Mouse (Mus musculus): Measurements from ENCODE around the gene Slc47a1. TPM values are rescaled to one million over a fixed set of nuclear protein-coding genes. Genes with fewer than 3 reads are reported as not detected.
"Not testable (repeated sequence)": the region's sequence is repeated elsewhere in the genome, so short reads cannot be mapped to it uniquely, and the experiment has no call there.

The Slc47a1 gene
- polyA plus RNA-seq, 1 experiment from 2014 or later, result 24.8 TPM

DNA sequence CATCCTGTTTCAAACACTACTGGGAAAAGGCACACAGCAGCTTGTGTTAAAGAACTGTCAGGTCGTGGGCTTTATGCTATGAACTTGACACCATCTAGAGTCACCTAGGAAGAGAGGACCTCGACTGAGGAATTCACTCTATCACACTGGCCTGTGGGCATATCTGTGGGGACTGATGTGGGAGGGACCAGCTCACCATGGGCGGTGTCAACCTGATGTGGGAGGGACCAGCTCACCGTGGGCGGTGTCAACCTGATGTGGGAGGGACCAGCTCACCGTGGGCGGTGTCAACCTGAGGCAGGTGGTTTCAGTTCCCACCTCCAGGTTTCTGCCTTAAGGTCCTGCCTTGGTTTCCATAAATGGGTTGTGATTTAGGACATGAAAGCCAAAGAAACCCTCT, 70.3 kb downstream of the Slc47a1 start:
- H3K27ac ChIP-seq, result no peak overlapping the region
- H3K4me3 ChIP-seq (replicated peaks), result no peak overlapping the region
- H3K27me3 ChIP-seq, result no peaks in the 10 kb centered on the region
- H3K9ac ChIP-seq, result no peak overlapping the region
- ATAC-seq (replicated peaks; ENCODE audit: low FRiP score), result no peak
- H3K4me1 ChIP-seq, result no peaks in the 10 kb centered on the region
- no peak overlapping the region for H3K4me2 ChIP-seq
- H3K36me3 ChIP-seq, result no peaks in the 10 kb centered on the region
- H3K9me3 ChIP-seq (replicated peaks), result no peaks in the 10 kb centered on the region
- 38% methylated on average over 7 of the region's 7 CpGs for WGBS

DNA sequence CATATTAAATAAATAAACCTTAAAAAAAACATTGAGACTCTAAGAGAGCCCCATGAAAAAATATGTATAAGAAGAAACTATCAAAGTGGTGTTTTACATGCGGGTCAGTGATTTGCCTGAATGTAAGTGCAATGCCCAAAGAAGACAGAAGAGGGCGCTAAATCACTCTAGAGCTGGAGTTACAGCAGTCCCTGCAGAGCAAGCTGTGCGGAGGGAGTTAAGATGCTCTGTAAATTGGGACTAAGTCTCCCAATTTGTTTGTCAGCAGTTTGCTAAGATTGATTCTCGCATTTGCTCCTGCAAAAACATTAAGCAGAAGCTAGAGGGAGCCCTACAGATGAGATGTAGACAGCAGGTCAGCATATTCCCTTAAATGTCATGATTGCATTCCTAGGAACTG, 72.8 kb downstream of the Slc47a1 start:
- Histone ChIP-seq H3K4me3 (replicated peaks) (no peak overlapping the region), H3K4me1 (peaks cover 7% of the 10 kb centered on the region; the same call in 1 of the 2 replicates), H3K4me2 (no peak overlapping the region), H3K9me3 (replicated peaks) (no peaks in the 10 kb centered on the region), H3K27me3 (no peaks in the 10 kb centered on the region), H3K36me3 (no peaks in the 10 kb centered on the region), H3K9ac (no peak overlapping the region), H3K27ac (no peak overlapping the region)
- WGBS, result 83% methylated on average over 4 of the region's 4 CpGs
- no peak for ATAC-seq (replicated peaks; ENCODE audit: low FRiP score)

DNA sequence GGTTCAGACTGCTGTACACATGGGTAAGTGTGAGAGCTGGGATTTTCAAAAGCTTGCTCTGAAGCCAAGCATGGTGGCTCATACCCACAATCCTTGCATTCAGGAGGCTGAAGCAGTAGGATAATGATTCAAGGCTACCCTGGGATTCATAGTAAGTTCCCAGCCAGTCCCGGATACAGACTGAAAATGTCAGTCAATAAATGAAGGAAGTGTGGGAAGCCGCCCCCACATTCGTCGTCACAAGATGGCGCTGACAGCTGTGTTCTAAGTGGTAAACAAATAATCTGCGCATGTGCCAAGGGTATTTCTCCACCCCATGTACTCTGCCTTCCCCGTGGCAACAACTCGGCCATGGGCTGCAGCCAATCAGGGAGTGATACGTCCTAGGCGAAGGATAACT, 73.6 kb downstream of the Slc47a1 start:
- H3K27ac ChIP-seq; H3K27me3 ChIP-seq; H3K9ac ChIP-seq; H3K36me3 ChIP-seq; ATAC-seq (replicated peaks; ENCODE audit: low FRiP score); H3K4me3 ChIP-seq (replicated peaks); H3K4me2 ChIP-seq; H3K9me3 ChIP-seq (replicated peaks): not testable (repeated sequence)
- WGBS, result 90% methylated on average over 6 of the region's 10 CpGs
- H3K4me1 ChIP-seq, result peaks cover 13% of the 10 kb centered on the region; the same call in 1 of the 2 replicates

DNA sequence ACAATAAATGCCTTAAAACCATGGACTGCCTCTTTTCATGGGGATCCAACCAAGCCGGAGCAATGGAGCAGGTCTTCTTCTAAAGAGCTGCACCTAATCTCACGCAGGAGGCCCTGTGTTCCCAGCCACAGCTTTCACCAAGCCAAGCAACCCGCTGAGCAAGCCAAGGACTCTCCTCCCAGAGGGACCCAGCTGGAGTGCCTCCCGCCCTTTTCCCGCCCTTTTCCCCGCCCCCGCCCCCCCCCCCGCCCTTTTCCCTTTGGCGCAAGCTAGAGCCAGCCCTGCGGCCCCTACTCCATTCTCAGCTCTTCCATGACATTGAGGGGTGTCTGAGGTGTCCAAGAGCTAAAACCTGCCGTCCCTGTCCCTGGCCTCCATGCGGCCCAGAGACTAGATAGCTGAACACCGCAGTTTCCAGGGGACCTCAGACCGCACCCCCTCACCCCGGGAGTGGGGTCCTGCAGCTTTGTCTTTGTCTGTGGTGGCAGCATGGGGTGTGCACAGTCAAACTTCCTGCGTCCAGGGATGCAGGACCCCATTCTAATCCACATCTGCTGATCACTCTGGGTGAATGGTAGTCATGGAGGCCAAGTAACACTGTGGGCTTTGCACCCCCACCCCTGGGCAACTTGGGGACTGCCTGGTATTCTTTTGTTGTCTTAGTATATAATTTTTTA, 77.3 kb downstream of the Slc47a1 start:
- H3K9ac ChIP-seq, result no peak overlapping the region
- H3K4me2 ChIP-seq, result peak overlapping the region; percentile 47
- peaks cover 13% of the 10 kb centered on the region; the same call in 1 of the 2 replicates for H3K4me1 ChIP-seq
- peak overlapping the region; percentile 13 for H3K4me3 ChIP-seq (replicated peaks)
- no peak for ATAC-seq (replicated peaks; ENCODE audit: low FRiP score)
- 21% methylated on average over 15 of the region's 16 CpGs for WGBS
- no peaks in the 10 kb centered on the region for H3K36me3 ChIP-seq
- H3K27me3 ChIP-seq, result no peaks in the 10 kb centered on the region
- no peaks in the 10 kb centered on the region for H3K9me3 ChIP-seq (replicated peaks)
- no peak overlapping the region for H3K27ac ChIP-seq

DNA sequence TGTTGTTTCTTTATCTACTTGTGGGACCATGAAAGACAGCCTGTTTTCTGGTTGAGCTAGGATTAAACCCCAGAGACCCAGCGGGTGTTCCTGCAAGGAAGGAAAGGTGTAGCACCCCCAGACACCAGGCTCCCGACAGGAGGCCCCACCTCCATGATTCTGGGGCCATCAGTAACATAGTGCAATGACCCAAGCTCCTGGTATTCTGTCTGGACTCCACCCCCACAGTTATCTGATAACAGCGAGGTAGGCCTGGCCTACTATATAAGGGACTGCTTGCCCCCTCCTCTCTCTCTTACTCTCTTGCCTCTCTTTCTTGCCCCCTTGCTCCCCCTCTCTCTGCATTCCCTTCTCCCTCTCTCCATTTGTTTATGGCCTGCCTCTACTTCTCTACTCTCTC, 77.9 kb downstream of the Slc47a1 start:
- peaks cover 13% of the 10 kb centered on the region; the same call in 1 of the 2 replicates for H3K4me1 ChIP-seq
- H3K9ac ChIP-seq, result no peak overlapping the region
- no peaks in the 10 kb centered on the region for H3K9me3 ChIP-seq (replicated peaks)
- no peak overlapping the region for H3K4me3 ChIP-seq (replicated peaks)
- H3K36me3 ChIP-seq, result no peaks in the 10 kb centered on the region
- no peaks in the 10 kb centered on the region for H3K27me3 ChIP-seq
- H3K27ac ChIP-seq, result no peak overlapping the region
- 53% methylated on average over 3 of the region's 3 CpGs for WGBS
- ATAC-seq (replicated peaks; ENCODE audit: low FRiP score), result no peak
- H3K4me2 ChIP-seq, result peak overlapping the region; percentile 47

DNA sequence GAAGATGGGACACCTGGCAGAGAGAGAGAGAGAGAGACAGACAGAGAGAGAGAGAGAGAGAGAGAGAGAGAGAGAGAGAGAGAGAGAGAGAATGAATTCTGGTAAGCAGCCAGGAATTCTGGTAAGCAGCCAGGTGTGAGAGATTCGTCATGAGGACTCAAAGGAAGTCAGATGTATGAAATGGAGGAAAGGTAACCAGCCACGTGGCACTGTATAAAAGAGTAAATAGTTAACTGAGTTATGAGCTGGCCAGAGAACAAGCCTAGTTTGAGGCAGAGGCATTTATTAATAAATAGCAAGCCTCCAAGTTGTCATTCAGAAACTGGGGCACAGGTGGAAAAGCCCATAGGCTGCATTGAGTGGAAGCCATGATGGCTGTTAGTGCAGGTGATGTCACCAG, 80.2 kb downstream of the Slc47a1 start:
- H3K4me3 ChIP-seq (replicated peaks), result no peak overlapping the region
- peaks cover 13% of the 10 kb centered on the region; the same call in 1 of the 2 replicates for H3K4me1 ChIP-seq
- no peaks in the 10 kb centered on the region for H3K36me3 ChIP-seq
- H3K27me3 ChIP-seq, result no peaks in the 10 kb centered on the region
- H3K4me2 ChIP-seq, result no peak overlapping the region
- no peak for ATAC-seq (replicated peaks; ENCODE audit: low FRiP score)
- WGBS, result 57% methylated on average over 2 of the region's 2 CpGs
- H3K27ac ChIP-seq, result no peak overlapping the region
- H3K9me3 ChIP-seq (replicated peaks), result no peaks in the 10 kb centered on the region
- H3K9ac ChIP-seq, result no peak overlapping the region

DNA sequence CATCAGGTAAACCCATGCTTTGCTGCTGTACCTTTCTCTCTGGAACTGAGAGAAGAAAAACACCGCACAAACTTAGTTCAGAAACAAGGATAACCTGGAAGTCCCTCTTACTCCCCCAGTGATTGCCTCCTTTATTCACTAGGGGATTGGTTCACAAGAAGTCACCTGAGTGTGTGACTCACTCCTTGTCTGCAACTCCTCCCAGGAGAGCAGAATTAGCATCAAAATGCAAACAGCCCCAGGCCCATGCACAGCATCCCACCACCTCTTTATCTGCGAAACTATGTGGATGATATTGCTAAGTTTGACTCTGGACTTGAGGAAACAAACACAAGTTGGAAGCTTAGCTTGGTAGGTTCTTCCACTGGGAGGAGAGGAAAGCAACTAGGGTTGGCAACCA, 80.8 kb downstream of the Slc47a1 start:
- Histone ChIP-seq H3K9ac (no peak overlapping the region), H3K36me3 (no peaks in the 10 kb centered on the region), H3K27ac (no peak overlapping the region), H3K27me3 (no peaks in the 10 kb centered on the region), H3K4me3 (replicated peaks) (no peak overlapping the region), H3K4me1 (peaks cover 13% of the 10 kb centered on the region; the same call in 1 of the 2 replicates), H3K9me3 (replicated peaks) (no peaks in the 10 kb centered on the region), H3K4me2 (no peak overlapping the region)
- 89% methylated on average over 2 of the region's 2 CpGs for WGBS
- ATAC-seq (replicated peaks; ENCODE audit: low FRiP score), result no peak

DNA sequence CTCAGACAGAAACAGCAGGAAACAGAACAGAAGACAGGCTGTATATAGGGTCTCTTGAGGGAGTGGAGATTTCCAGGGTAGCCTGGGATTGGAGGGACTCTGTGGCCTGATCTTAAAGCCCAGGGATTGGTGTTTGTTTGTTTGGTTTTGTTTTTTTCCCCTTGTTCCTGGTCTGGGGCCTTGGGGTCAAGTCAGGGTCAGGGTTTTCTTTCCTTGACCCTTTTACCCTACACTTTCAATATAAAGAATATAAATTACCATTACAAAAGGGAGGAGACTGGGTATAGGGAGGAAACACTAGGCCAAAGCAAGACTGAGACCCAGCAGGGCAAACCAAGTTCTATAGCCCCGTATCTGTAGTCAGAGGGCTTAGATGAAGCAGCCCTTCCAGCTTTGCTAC, 81.6 kb downstream of the Slc47a1 start:
- Histone ChIP-seq H3K4me1 (peaks cover 13% of the 10 kb centered on the region; the same call in 1 of the 2 replicates), H3K4me3 (replicated peaks) (no peak overlapping the region), H3K4me2 (no peak overlapping the region), H3K9me3 (replicated peaks) (no peaks in the 10 kb centered on the region), H3K9ac (no peak overlapping the region), H3K27ac (no peak overlapping the region), H3K27me3 (no peaks in the 10 kb centered on the region), H3K36me3 (no peaks in the 10 kb centered on the region)
- ATAC-seq (replicated peaks; ENCODE audit: low FRiP score), result no peak
- 83% methylated on average over 1 of the region's 1 CpGs for WGBS

DNA sequence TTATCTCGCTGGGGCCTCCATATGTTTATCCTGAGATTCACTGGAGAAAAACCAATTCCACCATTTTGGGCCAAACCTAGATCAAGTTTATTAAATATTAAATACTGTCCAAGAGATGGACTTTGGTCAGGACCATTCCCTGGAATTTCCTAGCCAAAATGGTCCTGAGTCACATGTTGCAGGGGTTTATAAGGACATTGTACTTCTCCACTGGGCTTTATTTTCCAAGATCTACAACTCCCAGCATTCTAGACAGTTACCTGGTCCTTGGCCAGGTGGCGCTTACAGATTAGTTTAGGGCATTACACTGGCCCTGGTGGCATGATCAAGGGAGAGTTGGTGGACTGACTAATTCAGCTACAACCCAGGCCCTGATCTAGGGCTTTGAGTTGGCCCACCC, 82.6 kb downstream of the Slc47a1 start:
- Histone ChIP-seq H3K9ac (no peak overlapping the region), H3K27me3 (no peaks in the 10 kb centered on the region), H3K4me1 (peaks cover 7% of the 10 kb centered on the region; the same call in 1 of the 2 replicates), H3K27ac (no peak overlapping the region), H3K9me3 (replicated peaks) (no peaks in the 10 kb centered on the region), H3K4me3 (replicated peaks) (no peak overlapping the region), H3K36me3 (no peaks in the 10 kb centered on the region), H3K4me2 (no peak overlapping the region)
- ATAC-seq (replicated peaks; ENCODE audit: low FRiP score), result no peak
- 91% methylated on average over 2 of the region's 2 CpGs for WGBS

DNA sequence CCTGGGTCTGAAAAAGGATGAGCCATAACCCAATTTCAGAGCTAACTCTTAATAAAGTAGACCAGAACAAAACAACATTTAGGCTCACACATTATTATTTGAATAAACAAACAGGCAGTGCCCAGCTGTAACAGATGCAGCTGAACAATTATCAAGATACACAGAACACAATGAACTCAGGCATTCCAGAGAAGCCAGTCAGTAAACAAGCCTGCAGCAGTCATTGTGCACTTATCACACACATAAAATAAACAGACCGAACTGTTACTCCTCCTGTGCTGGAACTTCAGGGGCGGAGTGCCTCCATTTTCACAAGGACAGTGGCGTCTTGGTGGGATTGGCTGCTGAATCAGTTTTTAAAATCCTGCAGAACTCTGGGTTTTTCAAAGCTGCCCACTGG, 83.7 kb downstream of the Slc47a1 start:
- H3K27me3 ChIP-seq, result no peaks in the 10 kb centered on the region
- H3K4me1 ChIP-seq, result no peaks in the 10 kb centered on the region
- 78% methylated on average over 3 of the region's 3 CpGs for WGBS
- no peak overlapping the region for H3K27ac ChIP-seq
- H3K9me3 ChIP-seq (replicated peaks), result no peaks in the 10 kb centered on the region
- no peak overlapping the region for H3K9ac ChIP-seq
- no peaks in the 10 kb centered on the region for H3K36me3 ChIP-seq
- H3K4me3 ChIP-seq (replicated peaks), result no peak overlapping the region
- no peak overlapping the region for H3K4me2 ChIP-seq
- ATAC-seq (replicated peaks; ENCODE audit: low FRiP score), result no peak

Other genes starting within 250 kb of the Slc47a1 start
- gene Usp22, start 203.3 kb downstream of the Slc47a1 start, polyA plus RNA-seq (2015; fragmentation: Nextera tagmentation; extraction: Ambion mirVana), result 128 and 133 TPM in 2 replicates
- 0.09 TPM in 1 of 2 replicates, not detected in the other for gene Aldh3a1, start 170.8 kb downstream of the Slc47a1 start, polyA plus RNA-seq (2015; fragmentation: Nextera tagmentation; extraction: Ambion mirVana)
- 32.2 and 34.7 TPM in 2 replicates for gene Aldh3a2, start 110.9 kb downstream of the Slc47a1 start, polyA plus RNA-seq (2015; fragmentation: Nextera tagmentation; extraction: Ambion mirVana)
- gene Slc47a2, start 35.5 kb downstream of the Slc47a1 start, polyA plus RNA-seq (2015; fragmentation: Nextera tagmentation; extraction: Ambion mirVana), result not detected in 2 replicates
- 0.30 and 1.1 TPM in 2 replicates for gene Rnf112, start 75.8 kb upstream of the Slc47a1 start, polyA plus RNA-seq (2015; fragmentation: Nextera tagmentation; extraction: Ambion mirVana)
- 141 and 161 TPM in 2 replicates for gene Mfap4, start 107.1 kb upstream of the Slc47a1 start, polyA plus RNA-seq (2015; fragmentation: Nextera tagmentation; extraction: Ambion mirVana)
- gene Mapk7, start 116.1 kb upstream of the Slc47a1 start, polyA plus RNA-seq (2015; fragmentation: Nextera tagmentation; extraction: Ambion mirVana), result 54.1 and 63.6 TPM in 2 replicates
- 42.6 and 45.2 TPM in 2 replicates for gene B9d1, start 126.8 kb upstream of the Slc47a1 start, polyA plus RNA-seq (2015; fragmentation: Nextera tagmentation; extraction: Ambion mirVana)
- gene Epn2, start 201.3 kb upstream of the Slc47a1 start, polyA plus RNA-seq (2015; fragmentation: Nextera tagmentation; extraction: Ambion mirVana), result 22.1 and 25.5 TPM in 2 replicates